Mouse (Mus musculus) erythroblast, embryonic 14.5 days (primary cell): ENCODE measurements around the gene Itih4.

Experiments
- GATA1 ChIP-seq: IDR thresholded peaks from 2 replicates; pipeline ENCODE4 v1.6.1; 2012; ENCODE audit warnings: low read length, inconsistent platforms, mixed read lengths
- TAL1 ChIP-seq: IDR thresholded peaks from 3 replicates; pipeline ENCODE4 v1.6.1; 2012; ENCODE audit warnings: low read length, inconsistent platforms, mixed read lengths

GRCm38 (mm10) chr14:30912641-30913040, 26.4 kb downstream of the Itih4 start:
- no peak for TF ChIP-seq GATA1
- TF ChIP-seq TAL1: no peak
